Mouse (Mus musculus) CH12.LX (cell line): Measurements from ENCODE around the gene Camkk1. TPM values are rescaled to one million over a fixed set of nuclear protein-coding genes. Genes with fewer than 3 reads are reported as not detected.

Source experiments
- DNase-seq: peaks from one replicate; pipeline ENCODE4 v3.0.0-alpha.2; 2013; ENCODE audit errors: extremely low read depth
- H3K27ac ChIP-seq: 2 replicates; pipeline ENCODE4 v1.5.1; 2012; ENCODE audit warnings: low read depth, mild to moderate bottlenecking, control low read depth, moderate library complexity; ENCODE audit not compliant: insufficient read depth
- H3K27me3 ChIP-seq: replicated peaks from 2 replicates; pipeline ENCODE3; 2012; ENCODE audit warnings: inconsistent platforms
- H3K36me3 ChIP-seq, 2 experiments: replicated peaks in 1 of 2; 2 replicates each; pipeline versions ENCODE3 to v1.6.1; 2012; ENCODE audit warnings: inconsistent platforms in 1 of 2, low read length in 1 of 2, mild to moderate bottlenecking in 1 of 2, mixed read lengths in 1 of 2, moderate library complexity in 1 of 2; ENCODE audit not compliant: control insufficient read depth in 1 of 2, insufficient read depth in 1 of 2
- H3K4me1 ChIP-seq, 2 experiments: 2 replicates each; pipeline ENCODE4 v1.6.1; 2012; ENCODE audit warnings: inconsistent platforms in 1 of 2, moderate library complexity in 1 of 2; ENCODE audit not compliant: insufficient read depth in 2 of 2, control insufficient read depth in 1 of 2
- H3K4me2 ChIP-seq: 2 replicates; pipeline ENCODE4 v1.6.1; 2012; ENCODE audit warnings: low read depth, mild to moderate bottlenecking, control low read depth; ENCODE audit not compliant: poor library complexity, insufficient read depth, severe bottlenecking
- H3K4me3 ChIP-seq, 3 experiments: fragments of 150-350 bp in 1 of 3; sonication (generic) in 1 of 3; replicated peaks in 1 of 3; 2 replicates each; pipeline versions ENCODE3 to v1.5.1; 2011 to 2012; ENCODE audit warnings: low read depth in 2 of 3, low read length in 2 of 3, mild to moderate bottlenecking in 2 of 3, moderate library complexity in 2 of 3, control low read depth in 1 of 3, improper control_type of control experiment in 1 of 3, inconsistent platforms in 1 of 3, mixed read lengths in 1 of 3; ENCODE audit not compliant: poor library complexity in 1 of 3
- H3K79me2 ChIP-seq: replicated peaks from 2 replicates; pipeline ENCODE4 v1.6.1; 2012; ENCODE audit warnings: mild to moderate bottlenecking, moderate library complexity; ENCODE audit not compliant: control insufficient read depth, poor library complexity, insufficient read depth, severe bottlenecking; ENCODE audit errors: extremely low read depth
- H3K9ac ChIP-seq: 2 replicates; pipeline ENCODE4 v1.6.1; 2012; ENCODE audit warnings: low read depth, mild to moderate bottlenecking, control low read depth, moderate library complexity; ENCODE audit not compliant: insufficient read depth
- H3K9me3 ChIP-seq: replicated peaks from 2 replicates; pipeline ENCODE3; 2012; ENCODE audit warnings: low read length, inconsistent platforms, mixed read lengths
- BHLHE40 ChIP-seq: IDR thresholded peaks from 2 replicates; pipeline ENCODE4 v1.6.1; 2011; ENCODE audit warnings: mild to moderate bottlenecking, low read depth, low read length, improper control_type of control experiment
- CHD1 ChIP-seq: IDR thresholded peaks from 2 replicates; pipeline ENCODE4 v1.6.1; 2012; ENCODE audit warnings: low read depth, low read length, improper control_type of control experiment, inconsistent platforms
- CHD2 ChIP-seq: IDR thresholded peaks from 2 replicates; pipeline ENCODE4 v1.6.1; 2011; ENCODE audit warnings: low read length, improper control_type of control experiment
- CTCF ChIP-seq, 2 experiments: IDR thresholded peaks in 1 of 2; conservative IDR thresholded peaks in 1 of 2; 2 replicates each; pipeline ENCODE4 v1.5.1; 2011 to 2012; ENCODE audit warnings: low read depth in 2 of 2, low read length in 2 of 2, improper control_type of control experiment in 1 of 2, inconsistent platforms in 1 of 2, mild to moderate bottlenecking in 1 of 2, moderate library complexity in 1 of 2
- E2F4 ChIP-seq: IDR thresholded peaks from 2 replicates; pipeline ENCODE4 v1.6.1; 2011; ENCODE audit warnings: low read depth, low read length, improper control_type of control experiment; ENCODE audit not compliant: insufficient replicate concordance
- ELF1 ChIP-seq: IDR thresholded peaks from 2 replicates; pipeline ENCODE4 v1.6.1; 2014; ENCODE audit warnings: low read depth, mild to moderate bottlenecking, inconsistent platforms, low read length, improper control_type of control experiment
- EP300 ChIP-seq: IDR thresholded peaks from 2 replicates; pipeline ENCODE4 v1.6.1; 2011; ENCODE audit warnings: low read length, improper control_type of control experiment
- ETS1 ChIP-seq: conservative IDR thresholded peaks from 2 replicates; pipeline ENCODE4 v1.6.1; 2012; ENCODE audit warnings: low read depth, mild to moderate bottlenecking, inconsistent platforms, low read length, improper control_type of control experiment, moderate library complexity
- GABPA ChIP-seq: IDR thresholded peaks from 2 replicates; pipeline ENCODE4 v1.6.1; 2012; ENCODE audit warnings: low read depth, low read length, improper control_type of control experiment, inconsistent platforms; ENCODE audit not compliant: insufficient replicate concordance
- IRF4 ChIP-seq: IDR thresholded peaks from 2 replicates; pipeline ENCODE4 v1.6.1; 2014; ENCODE audit warnings: low read depth, mild to moderate bottlenecking, inconsistent platforms, low read length, improper control_type of control experiment
- JUND ChIP-seq: conservative IDR thresholded peaks from 2 replicates; pipeline ENCODE4 v1.6.1; 2011; ENCODE audit warnings: low read depth, low read length, improper control_type of control experiment
- KAT2A ChIP-seq: IDR thresholded peaks from 2 replicates; pipeline ENCODE4 v1.6.1; 2012; ENCODE audit warnings: low read length, improper control_type of control experiment, inconsistent platforms; ENCODE audit not compliant: insufficient replicate concordance
- MAFK ChIP-seq: IDR thresholded peaks from 2 replicates; pipeline ENCODE4 v1.6.1; 2011; ENCODE audit warnings: low read length, improper control_type of control experiment; ENCODE audit not compliant: insufficient replicate concordance
- MAZ ChIP-seq: IDR thresholded peaks from 2 replicates; pipeline ENCODE4 v1.6.1; 2012; ENCODE audit warnings: low read depth, mild to moderate bottlenecking, inconsistent platforms, low read length, improper control_type of control experiment, moderate library complexity
- MEF2A ChIP-seq: IDR thresholded peaks from 2 replicates; pipeline ENCODE4 v1.6.1; 2014; ENCODE audit warnings: low read depth, mild to moderate bottlenecking, inconsistent platforms, low read length, improper control_type of control experiment, borderline replicate concordance
- NELFE ChIP-seq: IDR thresholded peaks from 2 replicates; pipeline ENCODE4 v1.6.1; 2011; ENCODE audit warnings: low read depth, low read length, improper control_type of control experiment
- NRF1 ChIP-seq: IDR thresholded peaks from 2 replicates; pipeline ENCODE4 v1.6.1; 2014; ENCODE audit warnings: low read depth, mild to moderate bottlenecking, inconsistent platforms, low read length, improper control_type of control experiment, moderate library complexity
- PAX5 ChIP-seq: IDR thresholded peaks from 2 replicates; pipeline ENCODE4 v1.6.1; 2012; ENCODE audit warnings: low read length, inconsistent platforms, mixed read lengths
- POLR2A ChIP-seq: IDR thresholded peaks from 2 replicates; pipeline ENCODE4 v1.6.1; 2011; ENCODE audit warnings: low read depth, mild to moderate bottlenecking, improper control_type of control experiment, low read length
- POLR2AphosphoS2 ChIP-seq: IDR thresholded peaks from 2 replicates; pipeline ENCODE4 v1.6.1; 2011; ENCODE audit warnings: low read depth, low read length, improper control_type of control experiment
- TCF12 ChIP-seq: IDR thresholded peaks from 2 replicates; pipeline ENCODE4 v1.6.1; 2014; ENCODE audit warnings: low read depth, mild to moderate bottlenecking, inconsistent platforms, low read length, improper control_type of control experiment
- UBTF ChIP-seq: IDR thresholded peaks from 2 replicates; pipeline ENCODE4 v1.6.1; 2012; ENCODE audit warnings: low read depth, mild to moderate bottlenecking, inconsistent platforms, low read length, improper control_type of control experiment, moderate library complexity
- USF1 ChIP-seq: IDR thresholded peaks from 2 replicates; pipeline ENCODE4 v1.6.1; 2014; ENCODE audit warnings: low read depth, mild to moderate bottlenecking, inconsistent platforms, low read length, improper control_type of control experiment
- ZMIZ1 ChIP-seq: IDR thresholded peaks from 2 replicates; pipeline ENCODE4 v1.6.1; 2012; ENCODE audit warnings: low read depth, mild to moderate bottlenecking, inconsistent platforms, low read length, improper control_type of control experiment
- ZNF384 ChIP-seq: IDR thresholded peaks from 2 replicates; pipeline ENCODE4 v1.6.1; 2012; ENCODE audit warnings: low read depth, low read length, improper control_type of control experiment, inconsistent platforms
- dilution Hi-C: fragments of 300-500 bp; cut with MboI; formaldehyde crosslinking; loops from 2 replicates; pipeline ENCODE4 v1.14.3; 2020; ENCODE audit warnings: low sequenced_read_pairs; ENCODE audit not compliant: extremely low pct_unique_long_range_greater_than_20kb, extremely low pct_ligation_motif_present
- in situ Hi-C: fragments of 300-500 bp; cut with MboI; formaldehyde crosslinking; loops from 3 replicates; pipeline ENCODE4 v1.14.3; 2019; ENCODE audit warnings: low sequenced_read_pairs, low pct_ligation_motif_present, low pct_unique_long_range_greater_than_20kb, mixed read lengths
- polyA plus RNA-seq: library from polyadenylated mRNA; unstranded; fragments of >175 nt; gene quantifications from 2 replicates; pipeline ENCODE4 v1.2.1, GENCODE M21; 2012; ENCODE audit warnings: low read depth; ENCODE audit not compliant: insufficient read length
- total RNA-seq, 2 experiments: library from RNA; depleted of rRNA; stranded (reverse); fragments of 300-350 nt in 1 of 2; fragments of >200 nt in 1 of 2; gene quantifications; 2 replicates each; pipeline ENCODE4 v1.2.3; 2012 to 2014

Gene Camkk1
- total and polyA plus RNA-seq, 3 experiments = 5.0 to 9.1 (median 5.1) TPM

GRCm38 (mm10) chr11:73084804-73085231 lies 66.0 kb downstream of the Camkk1 start:
- Histone ChIP-seq H3K79me2 (no peaks in the 10 kb centered on the region), H3K9me3 (no peaks in the 10 kb centered on the region), H3K4me3 (no peak overlapping the region), H3K36me3 (peaks cover 21 to 52% of the 10 kb centered on the region in 2 experiments), H3K4me1 (peaks cover 0 to 29% of the 10 kb centered on the region in 2 experiments; a peak in 2 of 4 replicates), H3K27me3 (no peaks in the 10 kb centered on the region), H3K4me2 (no peak overlapping the region), H3K9ac (no peak overlapping the region), H3K27ac (no peak overlapping the region)
- no peak for DNase-seq
- in situ Hi-C loops = no loop called here
- TF ChIP-seq EP300 (no peak), BHLHE40 (no peak), POLR2A (no peak), UBTF (no peak), NELFE (no peak), ZNF384 (no peak), CHD1 (no peak), USF1 (no peak), PAX5 (no peak), ELF1 (no peak), JUND (no peak), MAZ (no peak), E2F4 (no peak), GABPA (no peak), MAFK (no peak), MEF2A (no peak), IRF4 (no peak), TCF12 (no peak), KAT2A (no peak), POLR2AphosphoS2 (no peak)
- dilution Hi-C loops = no loop called here

DNA sequence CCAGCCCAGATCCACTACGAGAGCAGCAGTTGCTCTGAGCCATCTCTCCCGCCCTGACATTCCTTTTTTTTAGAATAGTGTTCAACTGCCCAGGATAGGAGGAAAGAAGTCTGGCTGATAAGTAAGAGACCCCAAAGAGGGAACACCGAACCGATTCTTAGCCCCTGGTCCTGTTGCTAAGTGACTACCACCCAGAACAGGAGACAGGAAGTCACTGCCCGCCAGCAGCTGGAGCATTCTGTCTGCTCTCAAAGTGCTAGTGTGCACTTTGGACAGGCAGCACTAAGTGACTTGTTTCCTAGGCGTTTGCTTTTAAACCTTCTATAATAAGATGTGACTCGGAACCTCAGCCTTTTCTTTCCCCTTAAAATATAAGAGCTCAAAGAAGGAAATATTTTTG lies 66.6 kb downstream of the Camkk1 start:
- Histone ChIP-seq H3K27ac (no peak overlapping the region), H3K79me2 (no peaks in the 10 kb centered on the region), H3K36me3 (peaks cover 19 to 46% of the 10 kb centered on the region in 2 experiments), H3K4me3 (no peak overlapping the region), H3K9ac (no peak overlapping the region), H3K9me3 (no peaks in the 10 kb centered on the region), H3K4me1 (peaks cover 0 to 23% of the 10 kb centered on the region in 2 experiments; a peak in 2 of 4 replicates), H3K27me3 (no peaks in the 10 kb centered on the region), H3K4me2 (no peak overlapping the region)
- TF ChIP-seq NRF1 = no peak
- no peak for TF ChIP-seq EP300
- TF ChIP-seq ETS1 = no peak
- TF ChIP-seq E2F4 = no peak
- no peak for TF ChIP-seq GABPA
- TF ChIP-seq UBTF = no peak
- no peak for TF ChIP-seq CHD2
- TF ChIP-seq POLR2AphosphoS2 = no peak
- no peak for TF ChIP-seq ZMIZ1
- no peak for TF ChIP-seq BHLHE40
- TF ChIP-seq KAT2A = no peak
- no peak for TF ChIP-seq PAX5
- no peak for TF ChIP-seq CHD1
- no peak for TF ChIP-seq ZNF384
- no peak for TF ChIP-seq CTCF (conservative IDR thresholded peaks at IDR 0.05 in 1 of 2, IDR thresholded peaks at IDR 0.05 in 1 of 2; ENCODE audit: low read depth in 2 of 2, low read length in 2 of 2)
- no peak for DNase-seq
- dilution Hi-C loops (no loop called here), in situ Hi-C loops (no loop called here)
